Mouse (Mus musculus): Measurements from ENCODE around the gene Sgms2.

- TF ChIP-seq CTCF (conservative IDR thresholded peaks at IDR 0.05; ENCODE audit: insufficient read depth, insufficient read length, low read depth, low read length) (no peak), POLR2A (IDR thresholded peaks at IDR 0.05; ENCODE audit: low read depth, low read length) (no peak)
Observed at GRCm38 (mm10) chr3:131317126-131317525, 174.1 kb downstream of the Sgms2 start.

Measured in kidney, adult 2 months (tissue).